Comparison of ENCODE assay signal across 20 mouse cellular contexts in genomic region chr9:41337375-41337774, GRCm38 (mm10).
DNase-seq lines count a peak whose midpoint lies in the region; ATAC-seq lines count a peak whose summit lies in the region.
"Had no signal": no experiment of that assay in that cellular context is flagged by ENCODE, and none has a peak within 500 bp of the region (broad histone marks: within the 10 kb centered on the region; RNA-seq: fewer than 3 reads in every experiment).

No protein-coding gene starts in this region.

- H3K9me3 ChIP-seq in midbrain, embryonic 11.5 days (ENCODE audit: control insufficient read depth, low read length) = no peaks in the 10 kb centered on the region
- no peaks in the 10 kb centered on the region for H3K9me3 ChIP-seq in midbrain, embryonic 16.5 days (replicated peaks; ENCODE audit: control insufficient read depth, low read length, poor library complexity, severe bottlenecking)
- H3K9me3 ChIP-seq in forebrain, embryonic 15.5 days = no peaks in the 10 kb centered on the region
- H3K9me3 ChIP-seq: embryonic facial prominence, embryonic 10.5 days; embryonic facial prominence, embryonic 12.5 days; forebrain, embryonic 13.5 days; G1E had no signal

- no peaks in the 10 kb centered on the region for H3K36me3 ChIP-seq in midbrain, embryonic 11.5 days (ENCODE audit: control insufficient read depth, insufficient read depth, low read length)
- no peaks in the 10 kb centered on the region for H3K36me3 ChIP-seq in midbrain, embryonic 16.5 days (ENCODE audit: control insufficient read depth, insufficient read depth, low read length)
- no peaks in the 10 kb centered on the region for H3K36me3 ChIP-seq in forebrain, embryonic 15.5 days
- H3K36me3 ChIP-seq: embryonic facial prominence, embryonic 10.5 days; embryonic facial prominence, embryonic 12.5 days; G1E had no signal

- H3K9ac ChIP-seq in midbrain, embryonic 11.5 days (ENCODE audit: low read length) = no peak overlapping the region
- no peak overlapping the region for H3K9ac ChIP-seq in midbrain, embryonic 16.5 days (ENCODE audit: low read depth, low read length)
- H3K9ac ChIP-seq in forebrain, embryonic 15.5 days (replicated peaks) = no peak overlapping the region
- H3K9ac ChIP-seq: embryonic facial prominence, embryonic 12.5 days; forebrain, embryonic 13.5 days had no signal

- H3K4me3 ChIP-seq in midbrain, embryonic 11.5 days (ENCODE audit: low read depth, low read length) = no peak overlapping the region
- H3K4me3 ChIP-seq in midbrain, embryonic 16.5 days (ENCODE audit: low read depth, low read length) = no peak overlapping the region
- H3K4me3 ChIP-seq in forebrain, embryonic 15.5 days = no peak overlapping the region
- H3K4me3 ChIP-seq: embryonic facial prominence, embryonic 10.5 days; embryonic facial prominence, embryonic 12.5 days; forebrain, embryonic 13.5 days had no signal

- H3K27me3 ChIP-seq in midbrain, embryonic 11.5 days (ENCODE audit: control insufficient read depth, insufficient read depth, low read length) = no peaks in the 10 kb centered on the region
- H3K27me3 ChIP-seq in midbrain, embryonic 16.5 days (ENCODE audit: control insufficient read depth, insufficient read depth, low read depth, low read length) = no peaks in the 10 kb centered on the region
- H3K27me3 ChIP-seq in forebrain, embryonic 15.5 days = no peaks in the 10 kb centered on the region
- H3K27me3 ChIP-seq: embryonic facial prominence, embryonic 12.5 days; forebrain, embryonic 13.5 days had no signal

- H3K27ac ChIP-seq in midbrain, embryonic 11.5 days (ENCODE audit: low read depth, low read length) = no peak overlapping the region
- H3K27ac ChIP-seq in midbrain, embryonic 16.5 days (ENCODE audit: low read length) = no peak overlapping the region
- H3K27ac ChIP-seq in forebrain, embryonic 15.5 days (replicated peaks) = no peak overlapping the region
- H3K27ac ChIP-seq: embryonic facial prominence, embryonic 10.5 days; embryonic facial prominence, embryonic 12.5 days; forebrain, embryonic 13.5 days had no signal

- ATAC-seq in midbrain, embryonic 11.5 days (ENCODE audit: low FRiP score) = no peak
- no peak for ATAC-seq in midbrain, embryonic 16.5 days
- ATAC-seq in megakaryocyte progenitor cell, adult 5-6 weeks (replicated peaks; ENCODE audit: poor library complexity) = 0 out of 2 replicates have a peak, but pooled peaks have one; percentile 29
- ATAC-seq in forebrain, embryonic 15.5 days (replicated peaks) = no peak
- ATAC-seq: forebrain, embryonic 13.5 days; forebrain, embryonic 16.5 days had no signal

- 90% methylated on average over 2 of the region's 2 CpGs for WGBS in midbrain, embryonic 11.5 days
- 92% methylated on average over 2 of the region's 2 CpGs for WGBS in midbrain, embryonic 16.5 days
- WGBS in forebrain, embryonic 15.5 days = 94% methylated on average over 2 of the region's 2 CpGs

- H3K4me2 ChIP-seq in midbrain, embryonic 11.5 days = no peak overlapping the region
- H3K4me2 ChIP-seq in midbrain, embryonic 16.5 days (ENCODE audit: low read length) = no peak overlapping the region
- no peak overlapping the region for H3K4me2 ChIP-seq in forebrain, embryonic 15.5 days (replicated peaks)
- H3K4me2 ChIP-seq: embryonic facial prominence, embryonic 12.5 days; forebrain, embryonic 13.5 days had no signal

- DNase-seq in midbrain, embryonic 11.5 days (ENCODE audit: low spot score, missing footprints) = peak; percentile 61
- DNase-seq in MN1 (ENCODE audit: low spot score) = peak; percentile 2
- no peak for DNase-seq in lung, postnatal 10 days
- no peak for DNase-seq in adrenal gland, postnatal 36 days
- DNase-seq: adrenal gland, adult 2 months; adrenal gland, postnatal 10 days; adrenal gland, postnatal 25 days; cerebellum, adult 11-12 months; cerebellum, adult 2 months; cerebellum, adult 9-10 months; cerebellum, postnatal 10 days; cerebellum, postnatal 25 days had no signal

- peaks cover 14% of the 10 kb centered on the region for H3K4me1 ChIP-seq in midbrain, embryonic 11.5 days (ENCODE audit: control insufficient read depth, insufficient read depth, low read length)
- peaks cover 8% of the 10 kb centered on the region; the same call in 1 of the 2 replicates for H3K4me1 ChIP-seq in midbrain, embryonic 16.5 days (ENCODE audit: control insufficient read depth, insufficient read depth, low read length)
- H3K4me1 ChIP-seq in forebrain, embryonic 15.5 days = peaks cover 8% of the 10 kb centered on the region

Comparison
In these comparisons a context has a peak if more than half of its experiments do, and no peak if none do; other contexts are left out.
1. DNase-seq: peak in midbrain, embryonic 11.5 days (single experiment) and MN1 (single experiment); none in lung, postnatal 10 days (single experiment) and adrenal gland, postnatal 36 days (0 of 2).